Mouse (Mus musculus) bone marrow macrophage, adult 2 months (primary cell): ENCODE data around the gene Pcp4l1. TPM values are rescaled to one million over a fixed set of nuclear protein-coding genes. Genes with fewer than 3 reads are reported as not detected.
A peak's percentile ranks its signal among the peaks of the same experiment; 100 is the strongest.
"Not testable (repeated sequence)": the region's sequence is repeated elsewhere in the genome, so short reads cannot be mapped to it uniquely, and the experiment has no call there.

Experiments used
- H3K27ac ChIP-seq: 2 replicates; pipeline ENCODE4 v1.5.1; 2012; ENCODE audit warnings: low read depth, low read length; ENCODE audit not compliant: insufficient read depth
- H3K4me1 ChIP-seq: 2 replicates; pipeline ENCODE4 v1.6.1; 2012; ENCODE audit warnings: low read length; ENCODE audit not compliant: control insufficient read depth, insufficient read depth
- H3K4me3 ChIP-seq: 2 replicates; pipeline ENCODE4 v1.5.1; 2012; ENCODE audit warnings: mild to moderate bottlenecking, low read length, moderate library complexity; ENCODE audit not compliant: insufficient read depth
- CTCF ChIP-seq: IDR thresholded peaks from 2 replicates; pipeline ENCODE4 v1.5.1; 2012; ENCODE audit warnings: low read depth, mild to moderate bottlenecking, low read length, moderate library complexity
- POLR2A ChIP-seq: IDR thresholded peaks from 2 replicates; pipeline ENCODE4 v1.6.1; 2012; ENCODE audit warnings: mild to moderate bottlenecking, low read depth, low read length, borderline replicate concordance
- polyA plus RNA-seq: library from polyadenylated mRNA; stranded (reverse); fragments of >200 nt; gene quantifications from 2 replicates; pipeline ENCODE4 v1.2.4, GENCODE M21; 2012; ENCODE audit not compliant: missing spikeins, insufficient read depth, insufficient read length

Gene Pcp4l1
- polyA plus RNA-seq, 1 experiment, result 145 TPM

GRCm38 (mm10) chr1:171150838-171151391 is 45.2 kb downstream of the Pcp4l1 start:
- Histone ChIP-seq H3K27ac (peak overlapping the region; percentile 83), H3K4me1 (peaks cover 20% of the 10 kb centered on the region), H3K4me3 (peak overlapping the region; percentile 56)
- TF ChIP-seq CTCF (no peak), POLR2A (no peak)

GRCm38 (mm10) chr1:171149974-171150760 is 45.9 kb downstream of the Pcp4l1 start, which contains the start of the genes Sdhc and Mpz:
TSS of gene Sdhc (minus strand) at chr1:171150603.
TSS of gene Mpz (plus strand) at chr1:171150711.
- Histone ChIP-seq H3K27ac (peak within 1 kb of the TSS; percentile 83), H3K4me3 (peak within 1 kb of the TSS; percentile 83), H3K4me1 (peaks cover 20% of the 10 kb centered on the region)
- TF ChIP-seq POLR2A, result no peak
- TF ChIP-seq CTCF, result no peak

DNA sequence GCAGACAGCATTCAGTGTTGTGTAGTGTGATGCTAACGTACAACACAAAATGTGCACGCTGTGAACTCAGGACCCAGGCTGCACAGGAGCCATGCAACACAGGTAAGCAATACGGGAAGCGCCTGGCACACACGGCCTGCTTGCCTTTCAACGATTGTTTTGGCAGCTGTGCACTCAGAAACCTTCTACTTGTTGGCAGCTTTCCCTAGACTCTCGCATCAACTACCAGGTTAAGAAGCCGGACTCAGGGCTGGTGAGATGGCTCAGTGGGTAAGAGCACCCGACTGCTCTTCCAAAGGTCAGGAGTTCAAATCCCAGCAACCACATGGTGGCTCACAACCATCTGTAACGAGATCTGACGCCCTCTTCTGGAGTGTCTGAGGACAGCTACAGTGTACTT is 53.1 kb downstream of the Pcp4l1 start:
- H3K4me3 ChIP-seq, H3K27ac ChIP-seq, H3K4me1 ChIP-seq: not testable (repeated sequence)

GRCm38 (mm10) chr1:171137486-171138155 is 58.4 kb downstream of the Pcp4l1 start:
- not testable (repeated sequence) for H3K27ac ChIP-seq, H3K4me1 ChIP-seq, H3K4me3 ChIP-seq

GRCm38 (mm10) chr1:171135600-171135999 is 60.5 kb downstream of the Pcp4l1 start:
- H3K4me1 ChIP-seq, result no peaks in the 10 kb centered on the region
- TF ChIP-seq CTCF (no peak), POLR2A (no peak)
- no peak overlapping the region for H3K4me3 ChIP-seq
- H3K27ac ChIP-seq, result no peak overlapping the region

DNA sequence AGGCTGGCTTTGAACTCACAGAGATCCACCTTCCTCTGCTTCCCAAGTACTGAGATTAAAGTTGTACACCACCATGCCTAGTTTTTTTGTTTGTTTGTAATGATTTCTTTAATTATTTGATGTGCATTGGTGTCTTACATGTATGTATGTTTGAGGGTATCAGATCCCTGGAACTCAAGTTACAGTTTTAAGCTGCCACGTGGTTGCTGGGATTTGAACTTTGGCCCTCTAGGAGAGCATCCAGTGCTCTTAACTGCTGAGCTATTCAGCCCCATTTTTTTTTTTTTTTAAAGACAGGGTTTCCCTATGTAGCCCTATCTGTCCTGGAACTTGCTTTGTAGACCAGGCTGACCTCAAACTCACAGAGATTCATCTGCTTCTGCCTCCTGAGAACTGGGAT is 65.1 kb downstream of the Pcp4l1 start:
- Histone ChIP-seq H3K4me3 (no peak overlapping the region), H3K27ac (no peak overlapping the region), H3K4me1 (no peaks in the 10 kb centered on the region)
- TF ChIP-seq POLR2A, result no peak
- no peak for TF ChIP-seq CTCF

GRCm38 (mm10) chr1:171129251-171129650 is 66.8 kb downstream of the Pcp4l1 start:
- no peaks in the 10 kb centered on the region for H3K4me1 ChIP-seq
- TF ChIP-seq CTCF (no peak), POLR2A (no peak)
- H3K4me3 ChIP-seq, result no peak overlapping the region
- no peak overlapping the region for H3K27ac ChIP-seq

GRCm38 (mm10) chr1:171124398-171124797 is 71.7 kb downstream of the Pcp4l1 start:
- Histone ChIP-seq H3K4me3 (no peak overlapping the region), H3K27ac (no peak overlapping the region), H3K4me1 (peaks cover 10% of the 10 kb centered on the region)
- no peak for TF ChIP-seq CTCF
- no peak for TF ChIP-seq POLR2A

Other genes starting within 250 kb of the Pcp4l1 start
- gene Fcgr2b, start 219.7 kb downstream of the Pcp4l1 start, polyA plus RNA-seq, result 270 and 276 TPM in 2 replicates
- gene Fcgr4, start 177.3 kb downstream of the Pcp4l1 start, polyA plus RNA-seq, result 84.3 and 86.6 TPM in 2 replicates
- gene Fcgr3, start 131.3 kb downstream of the Pcp4l1 start, polyA plus RNA-seq, result 1,121 and 1,154 TPM in 2 replicates
- 4.5 and 5.7 TPM in 2 replicates for gene Cfap126, start 82.3 kb downstream of the Pcp4l1 start, polyA plus RNA-seq
- 205 and 226 TPM in 2 replicates for gene Sdhc, start 45.7 kb downstream of the Pcp4l1 start, polyA plus RNA-seq
- 2.0 TPM in 1 of 2 replicates, not detected in the other for gene Mpz, start 45.6 kb downstream of the Pcp4l1 start, polyA plus RNA-seq
- gene Nr1i3, start 17.7 kb upstream of the Pcp4l1 start, polyA plus RNA-seq, result not detected in 2 replicates
- gene Tomm40l, start 26.2 kb upstream of the Pcp4l1 start, polyA plus RNA-seq, result 25.8 and 27.3 TPM in 2 replicates
- not detected in 2 replicates for gene Apoa2, start 28.8 kb upstream of the Pcp4l1 start, polyA plus RNA-seq
- gene Fcer1g, start 38.1 kb upstream of the Pcp4l1 start, polyA plus RNA-seq, result 3,398 and 3,733 TPM in 2 replicates
- gene Adamts4, start 54.2 kb upstream of the Pcp4l1 start, polyA plus RNA-seq, result 0.21 TPM in 1 of 2 replicates, not detected in the other
- 122 and 131 TPM in 2 replicates for gene Ndufs2, start 55.1 kb upstream of the Pcp4l1 start, polyA plus RNA-seq
- gene B4galt3, start 74.1 kb upstream of the Pcp4l1 start, polyA plus RNA-seq, result 40.4 and 46.1 TPM in 2 replicates
- 28.1 and 38.1 TPM in 2 replicates for gene Ppox, start 84.9 kb upstream of the Pcp4l1 start, polyA plus RNA-seq
- 45.1 and 53.8 TPM in 2 replicates for gene Usp21, start 91.7 kb upstream of the Pcp4l1 start, polyA plus RNA-seq
- 97.2 and 100 TPM in 2 replicates for gene Ufc1, start 98.8 kb upstream of the Pcp4l1 start, polyA plus RNA-seq
- gene Dedd, start 132.9 kb upstream of the Pcp4l1 start, polyA plus RNA-seq, result 34.3 and 43.5 TPM in 2 replicates
- gene Nit1, start 149.4 kb upstream of the Pcp4l1 start, polyA plus RNA-seq, result 31.9 and 34.7 TPM in 2 replicates
- 64.4 and 74.8 TPM in 2 replicates for gene Pfdn2, start 149.4 kb upstream of the Pcp4l1 start, polyA plus RNA-seq
- not detected in 2 replicates for gene Klhdc9, start 164.5 kb upstream of the Pcp4l1 start, polyA plus RNA-seq
- gene Nectin4, start 173.8 kb upstream of the Pcp4l1 start, polyA plus RNA-seq, result 9.7 and 11.5 TPM in 2 replicates
- 178 and 182 TPM in 2 replicates for gene Arhgap30, start 192.7 kb upstream of the Pcp4l1 start, polyA plus RNA-seq
- 94.4 and 98.8 TPM in 2 replicates for gene Usf1, start 215.0 kb upstream of the Pcp4l1 start, polyA plus RNA-seq
- 7.7 and 16.7 TPM in 2 replicates for gene Tstd1, start 222.6 kb upstream of the Pcp4l1 start, polyA plus RNA-seq
- 5.9 and 6.6 TPM in 2 replicates for gene F11r, start 241.3 kb upstream of the Pcp4l1 start, polyA plus RNA-seq